Mouse (Mus musculus) liver, adult 2 months (tissue): Measurements from ENCODE around the gene Zdhhc12.

Experiments used
- CTCF ChIP-seq: fragments of 200-500 bp; IDR thresholded peaks from 2 replicates; pipeline ENCODE4 v1.5.1; 2011; ENCODE audit warnings: low read depth, low read length, control low read depth
- POLR2A ChIP-seq: fragments of 200-500 bp; IDR thresholded peaks from 2 replicates; pipeline ENCODE4 v1.6.1; 2011; ENCODE audit warnings: low read length, control low read depth; ENCODE audit not compliant: insufficient read depth; ENCODE audit errors: extremely low read depth

DNA sequence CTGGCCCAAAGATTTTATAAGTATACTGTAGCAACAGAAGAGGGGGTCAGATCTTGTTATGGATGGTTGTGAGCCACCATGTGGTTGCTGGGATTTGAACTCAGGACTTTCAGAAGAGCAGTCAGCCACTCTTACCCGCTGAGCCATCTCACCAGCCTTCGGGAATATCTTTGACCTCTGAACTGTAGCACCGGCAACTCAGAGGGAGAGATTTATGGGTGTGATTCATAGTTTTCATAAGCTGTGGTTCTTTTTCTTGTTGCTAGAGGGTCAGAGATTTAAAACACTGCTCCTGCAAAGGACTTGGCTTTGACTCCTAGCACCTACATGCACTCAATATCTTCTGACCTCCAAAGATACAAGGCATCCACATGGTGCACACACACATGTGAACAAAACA, 17.8 kb downstream of the Zdhhc12 start:
- TF ChIP-seq CTCF (no peak), POLR2A (no peak)
